Mouse (Mus musculus): ENCODE results near the gene Cdkl2.

Gene Cdkl2

GRCm38 (mm10) chr5:92043783-92044182, at the start of gene Cdkl2:
Gene Cdkl2 (minus strand): TSS chr5:92043883.
- DNase-seq (ENCODE audit: low read depth, low spot score), result no peak

- DNase-seq (ENCODE audit: low read depth, low spot score), result no peak
Measured at GRCm38 (mm10) chr5:92087469-92087868, 43.8 kb upstream of the Cdkl2 start.

GRCm38 (mm10) chr5:92085821-92086550, 42.3 kb upstream of the Cdkl2 start:
- DNase-seq (ENCODE audit: low read depth, low spot score), result no peak

- DNase-seq (ENCODE audit: low read depth, low spot score), result no peak
Measured at GRCm38 (mm10) chr5:92085246-92085645, 41.6 kb upstream of the Cdkl2 start.

GRCm38 (mm10) chr5:92083417-92084038, 39.8 kb upstream of the Cdkl2 start, which contains the start of gene G3bp2:
Gene G3bp2 (minus strand): TSS chr5:92083719.
- peak; percentile 99 for DNase-seq (ENCODE audit: low read depth, low spot score)

DNA sequence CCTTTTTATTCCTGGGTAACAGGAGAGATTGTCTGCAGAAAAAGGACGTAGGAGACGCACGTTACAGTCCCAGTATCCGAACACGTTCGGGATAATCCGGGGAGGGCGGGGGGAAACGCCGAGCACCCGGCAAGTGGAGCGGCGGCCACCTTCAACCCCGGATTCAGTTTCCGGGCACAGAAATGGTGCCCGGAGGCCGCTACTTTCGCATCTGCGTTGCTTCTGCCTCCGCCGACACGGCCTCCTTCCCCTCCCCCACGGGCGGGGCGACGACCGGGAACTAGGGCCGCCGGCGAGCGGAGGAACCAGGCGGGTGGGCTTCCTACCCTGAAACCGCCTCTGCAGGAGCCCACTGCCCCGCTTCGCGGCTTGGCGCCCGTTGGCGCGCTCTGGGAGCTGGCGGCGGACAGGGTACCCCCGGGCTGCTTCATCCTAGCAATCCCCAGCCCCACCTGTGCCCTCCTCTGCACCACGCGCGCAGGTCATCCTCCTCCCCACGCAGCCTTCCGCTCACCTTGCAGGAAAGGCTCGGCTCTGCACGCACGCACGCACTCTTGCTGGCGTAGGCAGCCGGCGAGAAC, 39.2 kb upstream of the Cdkl2 start:
- peak; percentile 50 for DNase-seq (ENCODE audit: low read depth, low spot score)

- no peak for DNase-seq (ENCODE audit: low read depth, low spot score)
Measured at GRCm38 (mm10) chr5:92081326-92081725, 37.6 kb upstream of the Cdkl2 start.

DNA sequence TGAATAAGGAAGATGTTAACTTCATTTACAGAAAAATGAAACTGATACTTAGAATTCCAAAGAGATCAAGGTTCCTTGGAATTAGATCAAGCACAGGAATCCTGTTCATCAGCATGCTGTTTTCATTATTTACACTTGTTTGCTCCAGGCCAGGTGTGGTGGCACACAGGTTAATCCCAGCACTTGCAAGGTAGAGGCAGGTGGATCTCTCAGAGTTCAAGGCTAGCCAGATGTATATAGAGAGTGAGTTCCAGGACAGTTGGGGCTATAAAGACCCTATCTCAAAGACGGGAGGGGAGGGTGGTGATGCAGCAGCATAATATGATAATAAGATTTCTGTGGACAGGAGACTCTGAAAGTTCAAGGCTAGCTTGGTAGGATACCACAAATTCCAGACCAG, 36.7 kb upstream of the Cdkl2 start:
- DNase-seq (ENCODE audit: low read depth, low spot score), result no peak

DNA sequence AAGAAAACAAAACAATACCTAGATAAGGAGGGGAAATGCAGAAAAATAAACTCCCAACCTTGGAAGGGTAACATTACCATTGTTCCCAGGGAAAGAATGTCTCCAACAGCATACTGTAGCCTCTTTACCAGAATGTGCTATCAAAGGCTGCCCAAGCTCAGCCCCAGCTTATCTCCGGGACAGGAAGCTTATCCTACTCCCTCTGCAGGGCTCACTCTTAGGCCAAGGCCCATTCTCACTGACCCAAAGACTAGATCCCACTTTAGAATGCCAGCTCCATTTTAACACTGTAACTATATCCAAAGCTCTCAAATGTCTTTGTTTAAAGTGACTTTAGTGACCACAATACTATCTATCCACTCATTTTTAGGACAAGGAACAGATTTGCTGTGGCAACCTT, 35.6 kb upstream of the Cdkl2 start:
- peak; percentile 3 for DNase-seq (ENCODE audit: low read depth, low spot score)

- no peak for DNase-seq (ENCODE audit: low read depth, low spot score)
Measured at GRCm38 (mm10) chr5:92078751-92079150, 35.1 kb upstream of the Cdkl2 start.

DNA sequence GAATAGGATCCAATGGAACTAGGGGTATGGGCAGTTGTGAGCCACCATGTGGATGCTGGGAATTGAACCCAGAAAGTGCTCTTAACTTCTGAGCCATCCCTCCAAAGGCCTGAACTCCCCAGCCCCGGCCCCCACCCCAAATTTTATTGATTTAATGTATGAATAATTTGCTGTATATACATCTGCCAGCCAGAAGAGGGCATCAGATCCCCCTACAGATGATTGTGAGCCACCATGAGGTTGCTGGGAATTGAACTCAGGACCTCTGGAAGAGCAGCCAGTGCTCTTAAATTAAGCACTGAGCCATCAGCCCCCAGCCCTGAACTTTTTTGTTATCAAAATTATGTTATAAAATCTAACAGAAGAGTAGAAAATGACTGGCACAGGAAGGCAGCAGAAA, 32.6 kb upstream of the Cdkl2 start:
- DNase-seq (ENCODE audit: low read depth, low spot score), result no peak

DNA sequence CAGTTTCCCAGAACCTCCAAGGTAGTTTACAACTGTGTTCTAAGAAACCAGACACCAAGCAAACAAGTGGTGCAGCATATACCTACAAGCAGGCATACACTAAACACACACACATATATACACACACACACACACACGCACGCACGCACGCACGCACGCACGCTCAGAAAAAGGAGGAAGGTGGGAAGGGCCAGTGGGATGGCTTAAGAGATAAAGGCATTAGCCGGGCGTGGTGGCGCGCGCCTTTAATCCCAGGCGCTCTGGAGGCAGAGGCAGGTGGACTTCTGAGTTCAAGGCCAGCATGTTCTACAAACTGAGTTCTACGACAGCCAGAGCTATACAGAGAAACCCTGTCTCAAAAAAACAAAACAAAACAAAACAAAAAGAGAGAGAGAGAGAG, 30.4 kb upstream of the Cdkl2 start:
- DNase-seq (ENCODE audit: low read depth, low spot score), result no peak

- no peak for DNase-seq (ENCODE audit: low read depth, low spot score)
Measured at GRCm38 (mm10) chr5:92063192-92063591, 19.5 kb upstream of the Cdkl2 start.

DNA sequence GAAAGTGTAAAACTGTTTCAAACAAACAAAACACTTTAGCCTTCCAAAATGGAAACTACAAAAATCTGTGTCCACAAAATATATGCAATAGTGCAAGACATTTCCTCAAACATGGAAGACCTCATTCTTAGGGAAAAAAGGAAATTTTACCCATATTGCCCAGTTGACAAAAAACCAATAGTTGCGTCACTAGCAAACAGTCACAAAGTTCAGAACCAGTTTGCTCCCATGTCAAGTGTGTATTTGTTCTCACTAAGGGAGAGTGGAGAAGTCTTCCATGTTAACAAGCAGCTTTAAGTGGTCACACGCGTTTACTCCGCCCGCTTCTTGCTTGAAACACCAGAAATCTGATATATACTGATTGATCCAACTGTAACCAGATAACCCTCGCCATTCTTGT, 9.2 kb upstream of the Cdkl2 start:
- DNase-seq (ENCODE audit: low read depth, low spot score), result no peak

DNA sequence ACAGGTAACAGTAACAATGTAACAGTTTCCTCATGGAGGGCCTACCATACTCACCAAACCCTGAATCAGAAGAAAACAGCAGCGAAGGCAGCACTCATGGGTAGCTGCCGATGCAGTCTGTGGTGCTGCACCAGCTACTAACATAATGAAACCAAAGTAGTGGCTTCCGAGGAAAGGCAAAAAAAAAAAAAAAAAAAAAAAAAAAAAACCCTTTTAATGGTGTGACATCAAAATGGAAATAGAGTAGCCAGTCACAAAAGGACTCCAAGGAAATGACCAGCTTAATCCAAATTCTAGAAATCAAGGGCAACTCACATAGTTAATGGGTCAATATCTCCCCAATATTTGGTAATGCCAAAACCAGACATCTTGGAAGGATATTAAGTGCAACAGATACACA, 6.7 kb upstream of the Cdkl2 start:
- DNase-seq (ENCODE audit: low read depth, low spot score), result no peak

DNA sequence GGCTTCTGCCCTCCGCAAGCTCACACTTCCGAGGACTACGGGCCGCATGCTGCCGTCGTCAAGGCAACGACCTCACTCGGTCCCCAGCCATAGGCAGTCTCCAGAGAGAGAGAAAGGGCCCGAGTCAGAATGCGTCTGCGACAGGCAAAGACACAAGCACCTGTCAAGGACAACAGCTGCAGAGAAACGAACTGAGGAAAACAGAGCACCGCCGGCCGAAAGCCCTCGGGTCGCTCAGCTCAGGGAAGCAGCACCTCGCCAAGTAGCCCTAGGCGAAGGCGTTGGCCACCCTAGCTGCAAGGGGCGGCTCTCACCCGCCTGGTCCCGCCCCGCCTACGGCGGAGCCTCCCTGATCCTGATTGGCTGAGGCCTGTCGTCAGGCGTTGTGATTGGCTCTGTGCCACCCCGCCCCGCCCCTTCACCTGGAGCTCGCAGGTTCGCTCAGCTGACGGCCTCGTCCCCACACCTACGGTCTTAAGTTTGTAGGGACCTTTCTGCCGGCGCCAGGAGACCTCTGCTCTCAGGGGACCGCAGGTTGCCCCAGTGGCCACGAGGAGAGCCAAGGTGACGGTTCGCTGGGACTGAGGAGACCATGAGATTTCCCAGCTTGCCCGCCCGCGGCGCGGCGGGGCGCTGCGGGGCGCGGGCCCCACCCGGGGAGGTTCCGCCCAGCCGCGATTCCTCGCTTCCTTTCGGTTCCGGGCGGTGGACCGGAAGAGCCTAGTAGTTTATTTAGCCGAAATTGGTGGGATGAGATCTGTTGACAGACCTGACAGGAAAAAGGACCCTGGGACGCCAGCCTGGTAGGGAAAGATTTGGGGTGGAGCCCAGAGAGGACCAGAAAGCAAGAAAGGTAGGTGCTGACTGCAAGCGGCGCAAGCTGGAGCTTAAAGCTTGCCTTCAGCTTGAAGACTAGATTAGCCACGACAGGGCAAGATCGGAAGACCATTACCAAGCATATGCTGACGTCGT, 1.0 kb downstream of the Cdkl2 start:
- peak; percentile 83 for DNase-seq (ENCODE audit: low read depth, low spot score)

GRCm38 (mm10) chr5:92019960-92020359, 23.7 kb downstream of the Cdkl2 start:
- DNase-seq (ENCODE audit: low read depth, low spot score), result no peak

- DNase-seq (ENCODE audit: low read depth, low spot score), result no peak
Measured at GRCm38 (mm10) chr5:92011756-92012155, 31.9 kb downstream of the Cdkl2 start.

DNA sequence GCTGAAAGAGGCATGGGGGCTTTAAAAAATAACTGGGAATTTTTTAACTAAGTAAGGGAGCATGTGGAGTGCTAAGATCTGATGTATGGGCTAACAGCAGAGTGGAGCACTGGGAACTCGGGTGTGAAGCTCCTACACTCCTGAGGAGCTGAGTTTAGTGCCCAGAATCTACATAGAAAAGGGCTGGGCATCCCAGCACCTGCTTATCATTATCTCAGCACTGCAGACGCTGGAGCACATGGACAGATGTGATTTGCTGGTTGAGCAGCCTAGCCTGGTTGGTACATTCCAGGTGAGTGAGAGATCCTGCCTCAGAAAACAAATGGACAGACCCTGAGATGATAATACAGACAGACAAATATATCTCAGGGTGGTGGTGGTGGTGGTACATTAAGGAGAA, 33.9 kb downstream of the Cdkl2 start:
- no peak for DNase-seq (ENCODE audit: low read depth, low spot score)

GRCm38 (mm10) chr5:92003011-92003410, 40.7 kb downstream of the Cdkl2 start:
- peak; percentile 16 for DNase-seq (ENCODE audit: low read depth, low spot score)

DNA sequence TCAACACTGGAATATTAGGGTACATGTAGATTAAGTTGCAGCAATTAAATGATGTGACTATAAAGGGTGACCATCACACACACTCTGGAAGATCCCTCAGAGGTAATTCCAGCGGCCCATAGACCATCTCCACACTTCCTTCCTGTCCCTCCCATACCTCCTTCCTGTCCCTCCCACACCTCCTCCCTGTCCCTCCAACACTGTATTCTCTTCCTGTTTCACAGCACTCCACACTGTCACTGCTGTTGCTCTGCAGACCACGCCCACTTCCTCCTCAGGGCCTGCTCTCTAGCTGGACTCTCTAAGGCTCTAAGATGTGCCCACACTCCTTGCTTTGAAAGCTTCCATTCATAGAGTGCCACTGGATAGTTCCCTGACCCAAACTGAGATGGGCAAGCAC, 42.9 kb downstream of the Cdkl2 start:
- DNase-seq (ENCODE audit: low read depth, low spot score), result no peak

GRCm38 (mm10) chr5:91994546-91994945, 49.1 kb downstream of the Cdkl2 start:
- DNase-seq (ENCODE audit: low read depth, low spot score), result no peak
